Mouse (Mus musculus) lung, embryonic 14.5 days (tissue): ENCODE measurements around the gene Ccdc177. TPM values are rescaled to one million over a fixed set of nuclear protein-coding genes. Genes with fewer than 3 reads are reported as not detected.
"Not testable (repeated sequence)": the region's sequence is repeated elsewhere in the genome, so short reads cannot be mapped to it uniquely, and the experiment has no call there.

Experiments
- ATAC-seq: fragments of 200-750 bp; cut with Nextera tagmentation; 2 replicates; pipeline ENCODE4 v1.8.0; 2017; ENCODE audit warnings: mild to moderate bottlenecking, moderate TSS enrichment, moderate library complexity; ENCODE audit not compliant: insufficient read depth
- DNase-seq: peaks from one replicate; pipeline ENCODE4 v3.0.0-alpha.2; 2015
- H3K27ac ChIP-seq: fragments of 300-500 bp; sonication (generic); 2 replicates; pipeline ENCODE4 v1.5.1; 2014; ENCODE audit warnings: low read depth, mild to moderate bottlenecking, moderate library complexity
- H3K27me3 ChIP-seq: fragments of 300-500 bp; sonication (generic); 2 replicates; pipeline ENCODE4 v1.6.1; 2014; ENCODE audit warnings: low read length, control low read depth; ENCODE audit not compliant: insufficient read depth
- H3K36me3 ChIP-seq: fragments of 300-500 bp; sonication (generic); 2 replicates; pipeline ENCODE4 v1.6.1; 2014; ENCODE audit warnings: control low read depth; ENCODE audit not compliant: insufficient read depth
- H3K4me1 ChIP-seq: fragments of 300-500 bp; sonication (generic); 2 replicates; pipeline ENCODE4 v1.6.1; 2014; ENCODE audit warnings: antibody characterized with exemption, control low read depth; ENCODE audit not compliant: insufficient read depth
- H3K4me2 ChIP-seq: fragments of 300-500 bp; sonication (generic); 2 replicates; pipeline ENCODE4 v1.6.1; 2014; ENCODE audit warnings: mild to moderate bottlenecking
- H3K4me3 ChIP-seq: fragments of 300-500 bp; sonication (generic); 2 replicates; pipeline ENCODE4 v1.5.1; 2014; ENCODE audit warnings: low read depth, low read length
- H3K9ac ChIP-seq: fragments of 300-500 bp; sonication (generic); 2 replicates; pipeline ENCODE4 v1.6.1; 2014
- H3K9me3 ChIP-seq: fragments of 300-500 bp; sonication (generic); 2 replicates; pipeline ENCODE4 v1.6.1; 2016; ENCODE audit warnings: low read depth, low read length, control low read depth
- CTCF ChIP-seq: IDR thresholded peaks from 2 replicates; pipeline ENCODE4 v1.5.1; 2016; ENCODE audit warnings: antibody characterized with exemption, low read depth
- WGBS: fragments of 180-500 bp; shearing (Covaris S2); extraction: QIAGEN DNeasy Blood & Tissue Kit; methylation state at CpG from one replicate; pipeline ENCODE4 v1.1.7; 2014; 5-methylcytosine and 5-hydroxymethylcytosine counted together
- polyA plus RNA-seq: library from polyadenylated mRNA; unstranded; fragments of >200 nt; fragmentation: Nextera tagmentation; extraction: Ambion mirVana; gene quantifications from 2 replicates; pipeline ENCODE4 v1.2.1, GENCODE M21; 2014

The Ccdc177 gene
- polyA plus RNA-seq, 1 experiment from 2014 or later = 0.04 TPM

- no peaks in the 10 kb centered on the region for H3K27me3 ChIP-seq
- H3K36me3 ChIP-seq = no peaks in the 10 kb centered on the region
- no peaks in the 10 kb centered on the region for H3K9me3 ChIP-seq
- peak overlapping the region; percentile 92 for H3K4me3 ChIP-seq
- H3K9ac ChIP-seq = peak overlapping the region; percentile 87
- peak overlapping the region; percentile 95 for H3K27ac ChIP-seq
- no peak for TF ChIP-seq CTCF
- peak overlapping the region; percentile 66 for H3K4me2 ChIP-seq
- under 1% methylated on average over 73 of the region's 80 CpGs for WGBS
- ATAC-seq (no peak; the same call in 1 of the 2 replicates), DNase-seq (no peak)
- H3K4me1 ChIP-seq = 0 out of 2 replicates have a peak, but pooled peaks cover 6% of the 10 kb centered on the region
Observed at GRCm38 (mm10) chr12:80790700-80791570, 30.4 kb upstream of the Ccdc177 start.

GRCm38 (mm10) chr12:80789849-80790694 is 29.6 kb upstream of the Ccdc177 start, which contains the start of gene Susd6:
Susd6 (plus strand) TSS chr12:80790510.
- Histone ChIP-seq H3K9me3 (no peaks in the 10 kb centered on the region), H3K9ac (peak within 1 kb of the TSS; percentile 87), H3K27ac (peak within 1 kb of the TSS; percentile 95), H3K36me3 (no peaks in the 10 kb centered on the region), H3K4me1 (0 out of 2 replicates have a peak, but pooled peaks cover 6% of the 10 kb centered on the region), H3K4me3 (peak within 1 kb of the TSS; percentile 92), H3K4me2 (peak within 1 kb of the TSS; percentile 66), H3K27me3 (no peaks in the 10 kb centered on the region)
- ATAC-seq (peak; percentile 98), DNase-seq (peak; percentile 99)
- TF ChIP-seq CTCF = peak; percentile 59
- 2% methylated on average over 56 of the region's 56 CpGs for WGBS

- ATAC-seq, H3K9me3 ChIP-seq, H3K9ac ChIP-seq, H3K4me3 ChIP-seq, H3K36me3 ChIP-seq, H3K27me3 ChIP-seq, DNase-seq, H3K4me1 ChIP-seq, H3K27ac ChIP-seq: not testable (repeated sequence)
- H3K4me2 ChIP-seq = peak overlapping the region; percentile 66
- 74% methylated on average over 4 of the region's 4 CpGs for WGBS
Observed at GRCm38 (mm10) chr12:80789276-80789675, 28.8 kb upstream of the Ccdc177 start.

- no peaks in the 10 kb centered on the region for H3K27me3 ChIP-seq
- WGBS = 79% methylated on average over 3 of the region's 3 CpGs
- H3K9ac ChIP-seq = no peak overlapping the region
- H3K9me3 ChIP-seq = no peaks in the 10 kb centered on the region
- no peak overlapping the region for H3K4me3 ChIP-seq
- TF ChIP-seq CTCF = no peak
- DNase-seq (no peak), ATAC-seq (no peak)
- no peaks in the 10 kb centered on the region for H3K36me3 ChIP-seq
- H3K4me2 ChIP-seq = no peak overlapping the region
- H3K27ac ChIP-seq = no peak overlapping the region
- 0 out of 2 replicates have a peak, but pooled peaks cover 6% of the 10 kb centered on the region for H3K4me1 ChIP-seq
Observed at GRCm38 (mm10) chr12:80788188-80788587, 27.7 kb upstream of the Ccdc177 start.

GRCm38 (mm10) chr12:80787604-80788003 is 27.1 kb upstream of the Ccdc177 start:
- TF ChIP-seq CTCF = no peak
- Histone ChIP-seq H3K36me3 (no peaks in the 10 kb centered on the region), H3K4me1 (0 out of 2 replicates have a peak, but pooled peaks cover 6% of the 10 kb centered on the region), H3K4me2 (no peak overlapping the region), H3K27ac (no peak overlapping the region), H3K4me3 (no peak overlapping the region), H3K27me3 (no peaks in the 10 kb centered on the region), H3K9me3 (no peaks in the 10 kb centered on the region), H3K9ac (no peak overlapping the region)
- 26% methylated on average over 11 of the region's 11 CpGs for WGBS
- ATAC-seq = no peak
- no peak for DNase-seq

- Histone ChIP-seq H3K4me2 (no peak overlapping the region), H3K4me1 (no peaks in the 10 kb centered on the region), H3K9ac (no peak overlapping the region), H3K27ac (no peak overlapping the region), H3K4me3 (no peak overlapping the region), H3K36me3 (no peaks in the 10 kb centered on the region), H3K27me3 (no peaks in the 10 kb centered on the region), H3K9me3 (no peaks in the 10 kb centered on the region)
- 43% methylated on average over 1 of the region's 1 CpGs for WGBS
- ATAC-seq (no peak), DNase-seq (no peak)
- TF ChIP-seq CTCF = no peak
Observed at GRCm38 (mm10) chr12:80786591-80786990, 26.1 kb upstream of the Ccdc177 start.

GRCm38 (mm10) chr12:80785597-80785996 is 25.1 kb upstream of the Ccdc177 start:
- DNase-seq = no peak
- H3K4me1 ChIP-seq = no peaks in the 10 kb centered on the region
- no peaks in the 10 kb centered on the region for H3K9me3 ChIP-seq
- no peaks in the 10 kb centered on the region for H3K27me3 ChIP-seq
- no peak for TF ChIP-seq CTCF
- 84% methylated on average over 4 of the region's 4 CpGs for WGBS
- H3K4me2 ChIP-seq = no peak overlapping the region
- H3K4me3 ChIP-seq = no peak overlapping the region
- ATAC-seq = no peak
- no peak overlapping the region for H3K27ac ChIP-seq
- no peaks in the 10 kb centered on the region for H3K36me3 ChIP-seq
- H3K9ac ChIP-seq = no peak overlapping the region
